Mouse (Mus musculus): ENCODE data around the gene Mrpl34. TPM values are rescaled to one million over a fixed set of nuclear protein-coding genes. Genes with fewer than 3 reads are reported as not detected.
"Not testable (repeated sequence)": the region's sequence is repeated elsewhere in the genome, so short reads cannot be mapped to it uniquely, and the experiment has no call there.

The Mrpl34 gene
- 10 to 100 TPM; 38.6 to 47.2 (median 46.2) TPM for total RNA-seq (2022)

DNA sequence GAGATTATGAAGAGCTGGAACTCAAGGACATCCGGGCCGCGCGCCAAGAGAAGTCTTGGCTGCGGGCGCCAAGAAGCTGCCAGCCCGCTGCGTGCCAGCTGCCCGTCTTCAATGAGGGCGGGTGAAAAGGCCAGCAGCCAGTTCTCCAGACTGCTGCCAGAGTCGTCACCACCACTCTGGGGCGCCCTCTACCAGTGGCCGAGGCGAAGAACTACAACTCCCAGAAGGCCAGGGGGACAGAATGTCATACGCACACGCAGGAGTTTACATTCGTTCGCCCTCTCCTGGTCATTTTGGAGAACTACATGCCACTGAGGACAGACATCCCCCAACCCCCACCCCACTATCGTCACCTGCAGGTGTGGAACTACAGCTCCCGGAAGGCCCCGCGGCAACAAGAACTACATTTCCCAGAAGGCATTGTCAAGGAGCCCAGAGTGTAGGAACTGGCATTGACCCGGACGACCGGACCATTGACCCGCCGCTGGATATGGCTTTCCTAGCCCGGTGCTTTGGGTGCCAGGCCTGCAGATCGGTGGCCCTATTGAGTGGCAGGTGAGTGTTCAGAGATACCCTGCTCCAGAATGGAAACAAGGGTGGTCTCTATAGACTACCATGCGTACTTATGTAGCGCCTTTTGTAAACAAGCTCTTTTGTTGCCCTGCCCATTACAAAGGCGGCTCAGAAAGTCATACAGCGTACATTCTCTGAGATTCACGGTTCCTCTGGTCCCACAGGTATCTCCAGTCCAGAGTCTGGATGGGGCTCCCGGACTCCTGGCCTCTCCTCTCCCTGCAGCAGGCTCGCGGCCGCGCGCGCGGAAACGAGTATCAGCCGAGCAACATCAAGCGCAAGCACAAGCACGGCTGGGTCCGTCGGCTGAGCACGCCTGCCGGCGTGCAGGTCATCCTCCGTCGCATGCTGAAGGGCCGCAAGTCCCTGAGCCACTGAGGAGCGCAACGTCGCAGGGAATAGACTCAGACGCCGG lies at the start of gene Mrpl34:
TSS of gene Mrpl34 (plus strand) at position 447 of the 988 bp plus-strand sequence.
- peak; percentile 98 to 100 for DNase-seq (ENCODE audit: low spot score in 2 of 2)

DNA sequence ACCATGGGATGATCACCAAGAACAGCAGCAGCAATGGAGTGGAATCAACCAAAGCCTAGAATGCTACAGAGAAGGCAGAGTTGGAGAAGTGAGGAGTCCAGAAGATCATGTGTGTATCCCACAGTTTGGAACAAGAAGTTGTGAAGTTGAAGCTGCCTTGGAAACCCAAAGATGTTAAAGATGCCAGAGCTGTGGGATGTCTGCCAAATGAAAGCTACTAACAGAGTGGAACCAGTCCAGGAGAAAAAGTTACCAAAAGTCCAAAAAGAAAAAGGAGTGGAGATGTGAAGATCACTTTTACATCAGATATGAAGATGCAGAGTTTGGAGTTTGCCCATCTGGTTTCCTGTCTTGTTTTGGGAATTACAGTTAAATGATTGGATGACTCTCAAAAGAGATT lies 42.6 kb upstream of the Mrpl34 start:
- no peak for DNase-seq (ENCODE audit: low spot score in 2 of 2)

DNA sequence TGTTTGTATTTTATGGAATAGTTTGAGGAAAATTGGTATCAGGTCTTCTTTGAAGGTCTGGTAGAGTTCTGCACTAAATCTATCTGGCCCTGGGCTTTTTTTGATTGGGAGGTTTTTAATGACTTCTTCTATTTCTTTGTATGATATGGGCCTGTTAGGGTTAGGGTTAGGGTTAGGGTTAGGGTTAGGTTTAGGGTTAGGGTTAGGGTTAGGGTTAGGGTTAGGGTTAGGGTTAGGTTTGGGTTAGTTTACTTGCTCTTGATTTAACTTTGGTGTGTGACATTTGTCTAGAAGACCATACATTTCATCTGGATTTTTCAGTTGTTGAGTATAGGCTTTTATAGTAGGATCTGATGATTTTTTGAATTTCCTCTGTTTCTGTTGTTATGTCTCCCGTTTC lies 31.8 kb upstream of the Mrpl34 start:
- DNase-seq (ENCODE audit: low spot score in 2 of 2) = not testable (repeated sequence)

DNA sequence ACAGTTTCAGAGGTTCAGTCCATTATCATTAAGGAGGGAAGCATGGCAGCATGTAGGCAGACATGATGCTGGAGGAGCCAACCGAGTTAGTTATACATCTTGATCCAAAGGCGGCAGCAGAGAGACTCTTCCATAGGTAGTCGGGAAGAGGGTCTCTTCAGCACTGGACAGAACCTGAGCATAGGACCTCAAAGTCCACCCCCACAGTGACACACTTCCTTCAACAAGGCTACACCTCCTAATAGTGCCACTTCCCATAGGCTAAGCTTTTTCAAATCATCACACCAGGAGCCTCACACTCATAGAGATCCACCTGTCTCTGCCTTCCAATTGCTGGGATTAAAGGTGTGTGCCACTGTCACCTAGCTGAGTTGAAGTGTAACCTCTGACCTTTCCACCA lies 27.7 kb upstream of the Mrpl34 start:
- no peak for DNase-seq (ENCODE audit: low spot score in 2 of 2)

DNA sequence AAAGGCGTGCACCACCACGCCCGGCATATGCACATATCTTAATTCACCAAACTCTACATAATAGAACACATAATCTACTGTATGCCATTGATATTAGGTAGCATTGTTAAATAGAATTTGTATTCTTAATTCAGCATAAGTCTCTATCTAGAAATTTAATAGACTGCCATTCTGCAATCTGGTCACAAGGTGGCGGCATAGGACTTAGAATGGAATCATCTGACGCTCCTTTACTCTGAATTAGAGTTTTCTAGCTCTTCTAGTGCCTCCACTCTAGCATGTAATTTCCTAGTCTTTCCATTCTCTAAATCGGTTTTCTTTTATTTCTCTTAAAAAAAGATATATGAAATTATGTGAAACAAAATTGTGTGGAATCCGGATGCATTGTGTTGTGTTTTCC lies 23.4 kb upstream of the Mrpl34 start:
- no peak for DNase-seq (ENCODE audit: low spot score in 2 of 2)

DNA sequence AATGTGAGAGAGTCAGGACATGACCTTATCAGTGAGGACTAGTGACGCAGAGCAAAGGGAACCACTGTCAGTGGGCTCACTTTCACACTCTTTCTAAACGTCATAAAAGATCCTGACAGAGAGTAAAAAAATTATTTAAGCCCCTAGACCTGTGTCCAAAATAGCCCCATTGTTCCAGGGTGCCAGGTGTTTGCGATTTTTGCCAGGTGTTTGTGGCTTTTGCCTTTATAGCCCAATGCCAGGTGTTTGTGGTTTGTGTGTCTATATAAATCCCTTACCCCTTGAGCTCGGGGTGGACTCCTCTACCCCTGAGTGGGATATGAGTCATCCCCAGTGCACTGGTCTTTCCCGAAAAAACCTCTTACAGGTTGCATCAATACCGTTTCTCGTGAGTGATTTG lies 19.7 kb upstream of the Mrpl34 start:
- no peak for DNase-seq (ENCODE audit: low spot score in 2 of 2)

DNA sequence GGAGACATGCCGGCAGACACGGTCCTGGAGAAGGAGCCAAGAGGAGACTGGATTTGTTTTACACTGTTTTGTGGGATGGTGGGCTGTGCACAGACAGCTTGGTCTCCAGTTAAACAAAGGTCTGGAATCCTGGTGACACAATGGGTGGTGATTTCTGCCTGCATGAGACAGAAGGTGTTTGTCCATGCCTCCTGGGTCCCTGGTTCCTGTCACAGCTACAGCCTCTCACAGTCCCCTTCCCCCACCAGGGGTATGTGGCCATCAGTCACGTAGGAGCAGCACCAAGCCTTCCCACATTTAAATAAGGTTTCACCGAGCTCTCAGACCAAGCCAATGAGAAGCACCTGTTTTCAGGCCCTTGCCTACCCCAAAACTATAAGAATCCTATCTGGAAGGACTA lies 13.4 kb upstream of the Mrpl34 start:
- no peak for DNase-seq (ENCODE audit: low spot score in 2 of 2)

DNA sequence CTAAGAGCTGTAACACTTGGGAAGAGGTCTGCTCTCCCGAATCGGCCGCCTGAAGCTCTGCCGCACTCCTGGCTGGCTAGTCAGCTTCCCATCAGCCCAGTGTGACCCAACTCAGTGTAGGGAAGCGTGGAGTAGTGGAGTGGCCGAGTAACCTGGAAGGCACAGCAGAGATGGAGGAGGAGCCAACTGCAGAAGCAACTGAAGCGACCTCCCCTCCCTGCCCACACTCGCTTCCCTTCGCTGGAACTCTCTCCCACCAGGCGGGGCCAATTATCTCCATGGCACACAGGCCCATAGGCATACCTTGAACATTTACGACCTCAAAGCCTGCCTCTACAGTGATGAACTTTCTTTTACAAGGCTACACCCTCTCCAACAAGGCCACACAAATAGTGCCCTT lies 13.0 kb upstream of the Mrpl34 start:
- no peak for DNase-seq (ENCODE audit: low spot score in 2 of 2)

DNA sequence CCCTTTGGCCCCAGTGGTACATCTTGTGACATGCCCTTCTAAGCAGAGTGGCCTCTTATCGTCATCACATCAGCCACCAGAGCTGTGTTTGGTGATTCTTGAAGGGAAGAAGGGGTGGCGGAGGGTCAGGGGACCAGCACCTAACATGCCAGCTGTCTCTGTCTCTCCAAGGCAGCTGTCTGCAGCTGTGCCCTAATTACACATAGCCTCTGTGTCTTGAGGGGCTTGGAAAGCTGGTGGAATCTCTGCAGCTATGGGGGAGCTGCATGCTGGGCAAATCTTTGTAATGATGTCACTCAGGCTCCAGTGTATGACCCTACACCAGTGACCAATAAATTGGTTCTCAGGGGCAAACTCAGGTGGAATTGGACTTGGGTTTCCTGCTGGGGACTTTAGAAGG lies 12.1 kb upstream of the Mrpl34 start:
- DNase-seq (ENCODE audit: low spot score in 2 of 2) = no peak

DNA sequence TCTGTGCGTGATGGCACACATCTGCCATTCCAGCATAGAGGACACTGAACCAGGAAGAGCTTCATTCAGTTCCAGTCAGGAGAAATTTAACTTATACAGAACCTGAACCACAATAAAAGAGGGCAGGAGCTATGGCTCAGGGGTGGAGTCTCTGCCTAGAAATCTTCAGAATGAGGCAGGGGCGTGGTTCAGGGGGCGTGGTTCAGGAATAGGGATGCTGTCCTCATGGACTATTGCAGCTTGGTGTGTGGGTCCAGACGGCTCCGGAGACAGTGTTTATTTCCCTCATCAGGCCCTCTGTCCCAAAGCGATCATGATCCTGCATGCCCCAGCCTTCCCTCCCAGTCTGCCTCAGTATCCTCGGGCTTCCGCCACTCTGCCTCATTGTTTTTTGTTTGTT lies 10.1 kb upstream of the Mrpl34 start:
- no peak for DNase-seq (ENCODE audit: low spot score in 2 of 2)

DNA sequence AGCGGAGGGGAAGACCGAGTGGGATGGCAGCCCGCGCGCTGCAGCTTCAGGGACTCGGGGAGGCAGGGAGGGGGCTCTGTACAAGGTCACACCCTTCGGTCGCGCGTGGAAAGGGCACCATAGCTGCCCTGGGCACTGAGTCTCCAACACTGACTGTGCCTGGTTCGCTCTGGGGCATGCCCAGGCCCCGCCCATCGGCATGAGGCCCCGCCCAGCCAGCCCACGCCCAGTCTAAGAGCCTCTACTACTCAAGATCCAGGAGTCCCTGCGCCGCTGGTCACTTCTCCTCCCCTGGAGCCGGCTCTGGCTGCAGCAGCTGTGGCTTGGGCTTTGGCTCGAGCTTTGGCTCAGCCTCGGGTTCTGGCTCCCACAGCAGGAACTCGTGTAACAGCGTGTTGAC lies 7.9 kb upstream of the Mrpl34 start:
- DNase-seq (ENCODE audit: low spot score in 2 of 2) = no peak

DNA sequence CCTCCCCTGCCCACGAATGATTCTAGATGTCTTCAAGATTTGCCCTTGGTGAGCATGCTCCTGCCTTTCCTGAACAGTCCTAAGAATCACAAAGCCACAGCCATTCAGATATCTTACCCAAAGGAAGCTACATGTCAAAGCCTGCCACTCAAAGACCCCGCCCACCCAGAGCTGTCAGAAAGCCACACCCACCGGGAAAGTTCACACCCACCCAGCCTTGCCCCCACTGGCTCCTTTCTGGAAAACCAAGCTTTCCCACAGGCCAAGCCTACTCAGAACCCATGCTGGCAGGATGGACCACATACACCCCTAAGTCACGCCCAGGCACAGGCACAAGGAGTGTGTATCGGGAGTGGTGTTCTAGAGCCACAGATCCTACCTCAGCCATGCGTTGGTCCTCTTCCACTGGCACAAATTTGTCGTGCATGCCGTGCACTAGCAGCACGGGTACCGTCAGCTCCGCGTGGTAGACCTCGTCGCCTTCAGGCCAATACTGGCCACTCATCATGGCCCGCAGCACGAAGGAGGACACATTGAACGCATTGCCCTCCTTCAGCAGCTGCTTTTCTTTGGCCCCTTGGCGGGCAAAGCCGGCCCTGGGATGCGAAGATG lies 7.0 kb upstream of the Mrpl34 start:
- no peak for DNase-seq (ENCODE audit: low spot score in 2 of 2)

DNA sequence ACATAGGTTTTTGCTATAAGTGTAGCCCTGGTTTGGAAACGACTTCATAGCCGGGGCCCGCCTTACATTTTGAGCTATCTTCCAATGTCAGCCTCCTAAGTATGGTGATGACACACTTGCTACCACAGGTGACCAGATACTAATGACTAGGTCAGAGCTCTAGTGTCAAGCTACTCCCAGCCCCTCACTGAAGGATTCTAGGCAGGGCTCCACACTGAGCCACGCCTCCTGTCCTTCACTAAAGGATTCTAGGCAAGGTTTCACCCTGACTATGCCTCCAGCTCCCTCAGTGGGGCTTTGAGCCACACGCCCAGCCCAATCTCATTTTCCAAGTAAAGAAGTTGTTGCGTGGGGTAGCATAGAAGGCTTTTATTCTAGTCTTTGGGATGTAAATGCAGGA lies 4.0 kb upstream of the Mrpl34 start:
- DNase-seq (ENCODE audit: low spot score in 2 of 2) = no peak

DNA sequence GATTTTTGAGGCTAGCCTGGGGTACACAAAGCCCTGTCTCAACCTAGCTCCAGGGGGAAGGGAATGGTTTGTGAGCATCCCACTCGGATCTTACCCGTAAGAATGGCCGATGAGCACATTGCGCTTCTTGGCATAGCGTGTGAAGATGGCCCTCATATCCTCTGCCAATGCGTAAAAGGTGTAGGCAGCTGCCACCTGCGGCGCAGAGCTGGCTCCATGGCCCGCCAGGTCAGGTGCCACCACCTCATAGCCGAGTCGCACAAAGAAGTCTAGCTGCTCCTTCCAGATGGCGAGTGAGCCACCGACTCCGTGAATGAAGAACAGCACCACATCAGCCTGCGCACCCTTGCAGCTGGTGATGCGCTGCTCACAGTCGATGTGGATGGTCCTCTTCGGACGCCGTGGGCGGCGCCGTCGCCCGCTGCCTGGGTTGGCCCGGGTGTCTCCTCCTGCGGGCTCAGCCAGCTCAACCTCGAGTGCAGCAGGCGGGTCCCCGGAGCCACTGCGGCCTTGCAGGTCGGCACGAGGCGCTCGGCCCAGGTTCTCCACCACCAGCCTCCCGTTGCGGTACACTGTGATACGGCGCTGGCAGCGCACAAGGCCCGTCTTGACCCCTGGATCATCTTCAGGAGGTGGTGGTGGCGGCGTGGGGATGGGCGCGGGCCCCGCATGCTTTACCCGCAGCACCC lies 3.5 kb upstream of the Mrpl34 start:
- DNase-seq (ENCODE audit: low spot score in 2 of 2) = no peak

DNA sequence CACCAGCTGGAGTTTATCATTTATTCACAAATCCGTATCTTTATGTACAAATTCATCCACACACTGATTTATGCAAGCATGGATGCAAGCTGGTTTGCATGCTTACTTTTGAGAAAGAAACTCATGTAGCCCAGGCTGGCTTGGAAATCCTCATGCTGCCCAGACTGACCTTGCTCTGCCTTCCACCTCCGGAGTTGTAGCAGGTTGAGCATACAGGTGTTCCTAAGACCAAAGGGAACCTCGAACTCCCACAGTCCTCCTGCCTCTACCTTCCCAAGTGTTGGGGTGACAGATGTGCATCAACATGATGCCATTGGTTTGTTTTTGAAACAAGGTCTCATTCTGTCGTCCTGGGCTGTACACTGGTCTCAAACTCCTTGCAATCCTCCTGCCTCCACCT lies 2.6 kb upstream of the Mrpl34 start:
- DNase-seq (ENCODE audit: low spot score in 2 of 2) = no peak

DNA sequence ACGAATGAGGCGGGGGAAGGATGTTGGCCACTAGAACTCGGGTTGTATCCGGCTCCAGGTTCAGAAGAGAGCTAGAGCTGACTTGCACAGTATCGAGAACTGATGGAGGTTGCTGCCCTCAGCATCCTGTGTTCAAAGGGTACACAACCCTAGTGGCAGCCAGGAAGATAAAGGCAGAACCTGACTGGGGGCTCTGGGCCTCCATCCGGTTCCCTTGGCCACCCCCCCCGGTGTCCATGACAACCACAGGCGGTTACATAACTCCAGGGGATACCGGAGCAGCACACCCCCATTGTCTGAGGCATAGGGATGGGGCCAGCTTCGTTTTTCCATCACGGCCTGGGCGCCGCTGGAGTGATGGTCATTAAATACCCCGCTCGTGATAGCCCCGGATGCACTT lies 2.0 kb upstream of the Mrpl34 start:
- DNase-seq (ENCODE audit: low spot score in 2 of 2) = peak; percentile 66 to 67

DNA sequence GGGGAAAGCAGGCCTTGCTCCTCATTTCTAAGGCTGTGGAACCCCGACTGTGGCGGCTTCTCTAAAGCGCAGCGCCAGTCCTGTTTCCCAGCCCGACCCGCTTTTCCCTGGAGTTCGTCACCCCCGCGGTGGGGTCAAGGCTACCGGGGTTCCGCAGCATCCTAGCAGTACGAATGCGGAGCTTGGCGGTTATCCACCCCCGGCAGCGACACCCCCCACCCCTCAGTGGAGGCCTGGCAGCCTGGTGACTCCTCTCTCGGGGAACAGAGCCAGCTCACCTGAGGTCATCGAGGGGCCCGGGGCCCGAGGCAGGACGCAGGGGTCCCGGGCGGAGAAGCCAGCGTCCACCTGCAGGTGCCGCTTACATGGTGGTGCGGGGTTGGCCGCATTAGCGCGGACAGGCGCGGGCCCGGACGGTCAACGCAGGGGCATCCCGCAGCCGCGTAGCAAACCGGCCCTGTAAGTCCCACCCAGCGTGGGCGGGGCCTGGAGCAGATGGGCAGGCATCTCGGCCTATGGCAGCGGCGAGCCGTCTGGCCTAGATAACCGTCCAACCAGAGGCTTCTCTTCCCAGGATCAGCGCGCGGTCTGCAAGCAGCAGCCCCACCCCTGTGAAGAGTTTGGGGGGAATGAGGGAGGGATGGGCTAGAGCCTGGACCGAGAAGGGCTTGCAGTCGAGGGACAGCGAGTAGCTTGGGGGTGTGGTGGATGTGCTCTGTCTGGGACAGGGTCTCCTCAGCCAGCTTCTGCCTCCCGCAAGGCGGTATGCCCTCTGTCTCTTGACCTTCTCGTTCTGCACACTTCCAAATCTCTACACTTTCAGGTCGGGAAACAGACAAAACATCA lies 1.3 kb upstream of the Mrpl34 start, which contains the start of gene Abhd8:
TSS of gene Abhd8 (minus strand) at position 468 of the 846 bp plus-strand sequence.
- DNase-seq (ENCODE audit: low spot score in 2 of 2) = peak; percentile 96 to 98

DNA sequence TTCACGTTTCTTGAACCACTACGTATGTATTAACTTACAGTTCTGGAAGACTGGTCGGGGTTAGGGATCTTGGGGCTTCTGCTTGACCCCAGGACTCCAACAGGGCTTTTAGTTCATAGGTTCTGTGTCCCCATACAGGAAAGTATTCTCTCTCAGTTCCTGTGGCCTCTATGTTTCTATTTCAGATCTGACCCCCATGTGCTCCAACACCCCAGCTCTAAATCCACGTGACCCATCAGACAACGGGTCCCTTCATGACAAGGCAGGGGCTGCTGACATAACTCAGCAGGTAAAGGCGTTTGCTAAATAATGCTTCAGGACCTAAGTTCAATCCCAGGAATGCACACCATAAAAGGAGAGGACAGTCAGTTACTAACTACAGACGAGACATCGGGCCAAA lies 974 bp downstream of the Mrpl34 start:
- no peak for DNase-seq (ENCODE audit: low spot score in 2 of 2)

DNA sequence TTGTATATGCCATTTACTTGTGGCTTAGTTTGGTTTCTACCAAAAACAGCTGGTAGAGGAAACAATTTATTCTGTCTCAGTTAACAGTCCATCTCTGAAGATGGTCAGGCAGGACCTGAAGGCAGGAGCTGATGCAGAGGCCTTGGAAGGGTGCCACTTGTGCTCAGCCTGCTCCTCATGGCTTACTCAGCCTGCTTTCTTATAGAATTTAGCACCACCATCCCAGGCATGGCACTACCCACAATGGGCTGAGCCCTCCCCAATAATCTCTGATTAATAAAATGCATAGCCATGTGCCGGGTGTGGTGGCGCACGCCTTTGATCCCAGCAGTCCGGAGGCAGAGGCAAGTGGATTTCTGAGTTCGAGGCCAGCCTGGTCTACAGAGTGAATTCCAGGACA lies 1.4 kb downstream of the Mrpl34 start:
- no peak for DNase-seq (ENCODE audit: low spot score in 2 of 2)

DNA sequence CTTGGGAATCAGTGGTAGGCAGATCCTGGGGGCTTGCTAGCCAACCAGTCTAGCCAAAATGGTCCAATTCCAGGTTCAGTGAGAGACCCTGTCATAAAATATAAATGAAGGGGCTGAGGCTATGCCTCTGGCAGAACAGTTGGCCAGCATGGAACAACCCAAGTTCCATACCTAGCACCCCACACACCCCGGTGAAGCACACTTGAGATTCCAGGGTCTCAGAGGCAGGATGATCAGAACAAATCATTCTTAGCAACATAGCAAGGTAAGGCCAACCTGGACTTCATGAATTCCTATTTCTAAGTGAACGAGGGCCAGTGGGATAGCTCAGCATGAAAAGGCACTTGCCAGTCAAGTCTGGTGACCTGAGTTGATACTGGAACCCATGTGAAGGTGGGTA lies 2.4 kb downstream of the Mrpl34 start:
- no peak for DNase-seq (ENCODE audit: low spot score in 2 of 2)

DNA sequence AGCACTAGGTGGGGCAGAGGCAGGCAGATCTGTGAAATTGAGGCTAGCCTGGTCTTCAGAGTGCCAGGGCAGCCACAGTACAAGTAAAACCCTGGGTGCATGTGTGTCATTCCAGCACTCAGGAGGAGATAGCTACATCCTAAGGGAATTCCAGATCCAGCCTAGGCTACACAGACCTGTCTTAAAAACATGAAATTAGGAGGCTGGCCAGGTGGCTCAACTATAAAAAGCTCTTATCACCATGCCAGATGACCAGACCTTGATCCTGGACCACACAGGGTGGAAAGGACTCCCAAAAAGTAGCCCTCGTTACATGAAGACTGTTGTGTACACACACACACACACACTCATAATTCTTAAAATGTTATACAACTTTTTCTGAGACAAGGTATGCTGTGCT lies 3.2 kb downstream of the Mrpl34 start:
- no peak for DNase-seq (ENCODE audit: low spot score in 2 of 2)
